Mouse (Mus musculus): Measurements from ENCODE around the gene Pde3a.

Gene Pde3a

DNA sequence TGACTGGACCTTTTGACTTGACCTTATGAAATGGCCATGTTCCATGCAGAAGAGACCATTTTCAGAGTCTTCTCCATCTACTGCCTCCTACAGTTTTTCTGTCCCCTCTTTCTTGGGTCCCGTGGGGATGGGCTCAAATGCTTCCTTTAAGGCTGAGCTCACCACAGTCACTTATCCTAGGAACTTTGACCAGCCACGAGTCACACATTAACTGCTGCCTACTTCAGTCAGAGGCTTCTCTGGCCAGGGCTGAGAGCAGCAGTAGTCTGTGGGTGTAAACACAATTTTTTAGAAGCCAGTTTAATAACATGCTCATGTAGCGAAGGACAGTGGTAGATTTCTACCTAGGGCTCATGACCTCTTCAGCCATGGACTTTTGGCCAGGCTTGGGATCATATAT lies 79.0 kb downstream of the Pde3a start:
- no peak for DNase-seq (ENCODE audit: low spot score)

DNA sequence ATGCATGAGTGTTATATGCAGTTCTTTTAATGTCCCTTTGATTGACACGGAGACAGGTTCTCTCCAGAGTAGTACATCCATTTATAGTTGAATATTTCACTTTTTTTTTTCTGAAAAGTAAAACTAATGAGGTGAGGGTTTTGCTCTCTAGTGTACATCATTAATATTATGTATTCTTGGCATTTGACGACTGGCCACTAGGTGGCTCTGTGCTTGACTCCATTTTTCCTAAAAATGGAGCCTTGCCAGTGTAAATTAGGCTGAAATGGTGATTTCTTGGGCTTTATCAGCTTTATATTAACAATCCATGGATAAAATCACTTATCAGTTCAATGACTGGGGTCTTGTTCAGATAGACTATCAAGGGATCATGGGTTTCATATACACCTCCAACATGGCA lies 82.4 kb downstream of the Pde3a start:
- DNase-seq (ENCODE audit: low spot score) = no peak

DNA sequence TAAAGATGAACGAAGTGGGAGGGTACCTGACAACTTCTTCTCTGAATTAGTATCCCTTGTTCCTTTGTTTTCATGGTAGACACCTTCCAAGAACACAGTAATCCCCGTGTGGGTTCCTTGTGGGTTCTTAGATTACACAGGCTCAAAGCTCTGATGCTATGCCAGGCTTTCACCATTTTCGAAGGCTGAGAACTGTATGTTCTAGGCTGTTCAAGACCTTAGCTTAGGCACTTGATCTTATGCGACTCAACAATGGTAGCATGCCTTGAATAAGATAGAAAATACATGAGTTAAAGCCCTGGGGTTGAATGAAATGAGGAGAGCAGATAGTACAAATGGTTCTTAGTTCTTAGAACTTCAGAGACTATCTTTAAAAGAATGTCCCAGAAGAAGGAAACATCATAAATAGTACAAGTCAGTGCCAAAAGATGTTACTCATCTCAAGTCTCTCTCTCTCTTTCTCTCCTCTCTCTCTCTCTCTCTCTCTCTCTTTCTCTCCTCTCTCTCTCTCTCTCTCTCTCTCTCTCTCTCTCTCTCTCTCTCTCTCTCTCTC lies 83.6 kb downstream of the Pde3a start:
- no peak for DNase-seq (ENCODE audit: low spot score)

DNA sequence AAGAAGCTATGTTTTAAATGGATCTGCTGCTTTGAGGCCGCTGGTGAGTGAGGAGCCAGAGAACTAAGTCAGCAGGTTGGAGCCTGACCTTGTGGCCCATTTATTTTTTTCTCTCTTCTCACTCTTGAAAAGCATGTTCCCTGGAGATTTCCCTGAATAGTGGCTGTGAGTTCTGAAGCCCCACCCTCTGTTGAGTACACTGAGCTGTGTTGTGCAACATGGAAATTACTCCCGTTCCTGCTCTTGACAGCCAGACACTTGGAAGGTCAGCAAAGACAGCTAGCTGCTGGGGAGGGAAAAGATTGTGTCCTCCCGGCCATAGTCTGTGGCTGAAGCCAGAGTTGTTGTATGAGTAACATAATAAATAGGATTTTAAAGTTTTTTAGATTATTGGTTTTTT lies 84.2 kb downstream of the Pde3a start:
- peak; percentile 87 for DNase-seq (ENCODE audit: low spot score)

DNA sequence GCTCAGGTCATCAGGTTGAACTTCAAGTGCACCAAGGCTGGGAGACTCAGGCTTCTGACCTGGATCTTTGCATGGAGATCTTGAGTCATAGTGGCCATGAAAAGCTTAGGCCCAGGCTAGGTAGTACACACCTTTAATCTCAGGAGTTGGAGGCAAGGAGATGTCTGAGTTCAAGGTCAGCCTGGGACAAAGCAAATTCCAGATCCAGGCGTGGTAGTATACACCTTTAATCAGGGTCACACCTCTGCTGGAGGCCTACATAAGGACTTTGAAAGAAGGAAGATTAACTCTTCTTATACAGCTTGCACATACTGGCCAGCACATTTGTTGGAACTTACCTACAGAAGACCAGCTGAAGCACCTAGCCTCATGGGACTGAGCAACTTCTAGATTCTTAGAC lies 86.8 kb downstream of the Pde3a start:
- DNase-seq (ENCODE audit: low spot score) = no peak

DNA sequence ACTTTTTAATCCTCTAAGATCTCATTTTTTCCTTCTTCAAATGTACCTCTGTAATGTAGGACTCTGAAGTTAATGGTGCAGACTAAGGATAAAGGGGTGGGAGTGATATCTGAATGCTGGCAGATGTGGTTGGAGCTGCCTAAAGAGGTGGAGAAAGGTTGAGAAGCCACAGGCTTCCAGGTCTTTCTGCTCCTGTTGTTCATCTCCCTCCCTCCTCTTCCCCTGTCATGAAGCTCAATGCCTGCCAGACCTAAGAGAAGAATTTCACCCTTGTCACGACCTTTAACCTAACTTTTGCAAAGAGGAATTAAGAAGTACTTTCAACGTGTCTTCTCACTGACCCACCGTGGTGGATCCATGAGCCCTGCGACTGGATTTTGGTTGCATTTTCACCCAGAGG lies 87.4 kb downstream of the Pde3a start:
- DNase-seq (ENCODE audit: low spot score) = no peak

DNA sequence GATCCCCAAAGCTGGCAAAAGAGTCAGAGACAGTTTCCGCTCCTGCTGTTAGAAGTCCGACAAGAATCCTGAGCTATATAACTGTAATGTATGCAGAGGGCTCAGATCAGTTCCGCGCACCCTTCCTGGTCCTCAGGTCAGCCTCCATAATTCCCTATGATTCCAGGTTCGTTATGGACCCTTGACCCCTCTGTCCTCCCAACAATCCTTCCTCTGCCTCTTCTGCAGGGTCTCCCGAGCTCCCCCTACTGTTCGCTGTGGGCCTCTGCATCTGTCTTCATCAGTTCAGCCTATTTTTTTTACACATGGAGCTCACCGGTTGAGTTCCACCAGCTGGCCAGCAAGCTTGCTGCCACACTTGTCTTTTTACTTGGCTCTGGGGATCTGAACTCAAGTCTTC lies 88.6 kb downstream of the Pde3a start:
- no peak for DNase-seq (ENCODE audit: low spot score)

DNA sequence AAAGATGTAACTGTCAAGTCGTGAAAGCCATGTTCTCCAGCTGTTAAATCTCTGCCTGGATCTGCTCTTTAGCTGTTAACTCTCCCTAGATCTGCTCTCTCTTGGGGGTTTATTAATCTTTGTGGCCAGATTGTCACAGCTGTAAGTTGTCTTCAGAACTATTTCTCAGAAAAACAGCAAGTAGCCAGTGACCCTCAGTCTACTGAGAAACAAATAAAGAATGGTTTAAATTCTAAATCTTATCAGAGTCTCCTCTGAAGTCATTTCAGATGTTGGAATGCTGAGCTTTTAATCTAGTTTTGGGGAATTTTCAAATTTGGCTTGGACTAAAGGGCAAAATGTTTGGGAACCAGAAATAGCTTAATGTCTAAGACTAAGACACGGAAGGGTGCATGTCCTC lies 92.3 kb downstream of the Pde3a start:
- DNase-seq (ENCODE audit: low spot score) = no peak

DNA sequence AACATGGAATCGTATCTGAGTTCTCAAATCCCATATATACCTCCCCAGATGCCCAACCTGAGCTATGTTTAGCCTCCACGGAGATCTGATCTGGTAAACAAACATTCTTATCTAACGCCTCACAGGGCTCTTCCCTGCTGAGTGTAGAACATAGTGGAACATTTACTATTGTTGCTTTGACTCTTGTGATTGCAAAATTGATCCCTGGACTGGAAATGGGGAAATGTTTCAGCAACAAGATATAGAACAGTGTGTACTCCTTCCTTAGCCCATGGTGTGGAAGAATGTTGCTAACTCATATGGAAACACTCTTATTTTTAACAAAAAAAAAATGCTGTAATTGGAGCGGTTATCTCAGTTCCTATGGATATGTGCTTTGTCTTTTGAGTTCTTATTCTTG lies 98.8 kb downstream of the Pde3a start:
- no peak for DNase-seq (ENCODE audit: low spot score)

DNA sequence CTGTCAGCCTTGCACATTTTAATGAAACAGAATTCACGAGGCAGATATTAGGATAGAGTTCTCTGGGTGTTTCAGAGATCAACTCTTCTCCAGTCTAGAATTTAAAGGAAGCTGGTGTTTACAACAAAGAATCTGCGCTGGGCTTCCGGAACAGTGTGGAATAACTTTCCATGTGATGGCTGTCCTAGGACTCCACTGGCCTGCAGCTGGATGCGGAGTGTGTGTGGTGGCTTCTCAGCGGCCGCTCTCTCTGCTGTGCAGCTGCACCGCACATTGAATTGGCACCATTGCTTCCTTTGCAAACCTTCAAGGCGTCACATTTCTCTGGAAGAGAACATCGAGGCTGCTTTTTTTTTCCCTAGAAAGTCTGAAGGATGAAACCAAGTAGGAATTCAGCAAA lies 99.5 kb downstream of the Pde3a start:
- DNase-seq (ENCODE audit: low spot score) = peak; percentile 37

DNA sequence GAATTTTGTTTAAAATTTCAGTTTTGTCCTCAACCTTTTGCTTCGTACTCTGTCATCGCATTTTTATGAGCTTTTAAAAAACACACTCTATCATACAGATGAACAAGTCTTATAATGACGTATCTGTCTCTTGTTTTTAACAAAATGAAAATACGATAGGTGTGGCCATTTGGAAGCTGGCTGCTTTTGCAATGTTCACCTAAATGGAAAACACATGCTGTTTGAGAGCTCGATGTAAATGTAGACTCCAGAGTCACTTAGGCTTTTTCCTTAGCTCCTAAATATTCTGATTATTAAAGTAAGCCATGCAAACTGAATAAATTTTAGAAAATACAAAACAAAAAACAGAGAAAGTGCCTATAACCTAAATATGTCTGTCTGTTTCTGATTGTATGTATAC lies 101.2 kb downstream of the Pde3a start:
- no peak for DNase-seq (ENCODE audit: low spot score)

DNA sequence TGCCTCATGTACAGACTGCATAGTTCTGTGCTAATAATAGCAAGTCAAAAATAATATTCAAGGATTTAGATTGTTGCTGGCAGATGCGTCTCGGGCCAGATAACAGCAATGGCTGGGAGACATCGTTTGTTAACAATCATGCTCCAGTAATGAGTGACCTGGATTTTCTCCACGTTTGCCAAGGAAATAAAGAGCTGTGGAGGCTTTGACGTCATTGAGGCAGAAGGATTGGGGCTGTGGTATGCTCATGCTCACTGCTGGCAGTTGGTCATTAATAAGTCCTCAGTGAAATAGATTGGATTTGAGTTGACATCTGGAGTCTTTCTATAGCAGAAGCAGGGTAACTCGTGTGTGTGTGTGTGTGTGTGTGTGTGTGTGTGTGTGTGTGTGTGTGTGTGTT lies 103.2 kb downstream of the Pde3a start:
- DNase-seq (ENCODE audit: low spot score) = no peak

DNA sequence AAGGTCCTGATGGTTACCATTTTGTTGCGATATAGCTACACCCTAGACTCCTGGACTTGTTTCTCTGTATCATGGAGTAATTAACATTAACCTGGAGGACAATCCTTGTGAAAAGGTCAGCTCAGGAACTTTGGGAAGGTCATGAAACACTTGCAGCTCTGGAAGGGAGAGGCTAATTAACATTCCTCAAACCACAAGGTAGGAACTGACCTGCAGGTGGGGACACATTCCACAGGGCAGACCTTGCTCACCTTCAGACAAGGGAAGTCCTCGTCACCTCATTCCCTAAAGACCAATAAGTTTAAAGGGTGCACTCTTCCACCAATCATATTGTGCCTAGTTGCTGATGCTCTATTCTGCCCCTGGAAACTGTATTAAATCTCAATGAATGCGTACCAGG lies 114.6 kb downstream of the Pde3a start:
- DNase-seq (ENCODE audit: low spot score) = no peak

DNA sequence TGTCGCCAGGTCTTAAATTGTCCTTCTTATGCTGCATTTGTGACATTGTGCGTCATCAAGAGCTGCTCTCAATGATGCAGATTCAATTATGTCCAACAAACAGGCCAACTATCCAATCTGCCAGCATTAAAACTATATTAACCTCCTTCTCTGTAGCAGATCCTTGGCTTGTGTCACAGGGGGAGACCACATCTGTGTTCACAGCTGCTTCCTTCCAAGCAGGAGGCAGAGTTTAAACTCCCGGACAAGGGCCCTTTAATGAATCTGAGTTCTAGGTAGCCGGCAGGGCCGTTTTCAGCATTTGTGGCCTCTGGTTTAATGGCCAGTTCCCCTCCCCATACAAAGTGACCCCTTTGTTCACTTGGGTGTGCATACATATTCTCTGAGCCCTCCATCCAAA lies 118.0 kb downstream of the Pde3a start:
- DNase-seq (ENCODE audit: low spot score) = no peak

DNA sequence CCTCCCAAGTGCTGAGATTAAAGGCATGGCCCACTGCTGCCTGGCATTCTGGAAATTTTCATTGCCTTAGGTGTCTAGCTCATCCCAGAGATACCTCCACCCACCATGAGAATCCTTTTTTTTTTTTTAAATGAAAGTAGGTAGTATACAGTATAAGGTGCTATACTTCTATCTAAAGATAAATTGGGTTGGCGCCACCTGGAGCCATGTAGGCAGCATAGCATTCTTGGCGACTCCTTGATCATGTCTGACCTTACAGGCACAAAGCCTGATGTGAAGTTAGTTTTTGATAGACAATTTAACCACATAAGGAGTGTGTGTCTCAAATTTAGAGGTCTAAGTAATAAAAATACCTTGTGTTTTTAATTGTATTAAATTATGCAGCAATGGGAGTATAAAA lies 123.6 kb downstream of the Pde3a start:
- no peak for DNase-seq (ENCODE audit: low spot score)

DNA sequence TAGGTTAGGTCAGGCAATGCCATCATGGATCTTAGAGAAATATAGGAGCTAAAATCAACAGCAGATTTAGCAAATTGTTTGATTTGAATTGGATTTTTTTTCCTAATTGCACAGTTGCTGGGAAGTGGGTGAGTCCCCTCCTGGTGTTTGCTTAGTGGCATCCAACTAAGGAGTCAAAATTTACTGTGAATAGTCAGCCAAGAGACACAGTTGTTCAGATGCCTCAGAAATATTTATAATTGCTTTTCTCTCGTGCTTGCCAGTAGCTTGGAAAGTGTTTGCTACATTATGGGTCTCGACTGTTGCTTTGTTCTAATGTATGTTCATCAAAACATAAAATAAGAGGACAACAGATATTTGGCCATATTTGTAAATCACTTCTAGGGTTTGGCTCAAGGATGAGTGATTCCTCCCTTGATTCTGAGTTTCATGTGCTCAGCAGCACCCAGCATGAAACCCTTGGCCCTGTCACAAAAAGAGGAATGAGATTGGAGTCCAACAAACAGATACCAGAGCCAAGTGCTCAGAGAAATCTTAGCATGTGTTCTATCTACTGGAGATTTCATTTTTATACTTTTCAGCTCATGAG lies 125.5 kb downstream of the Pde3a start:
- DNase-seq (ENCODE audit: low spot score) = no peak

DNA sequence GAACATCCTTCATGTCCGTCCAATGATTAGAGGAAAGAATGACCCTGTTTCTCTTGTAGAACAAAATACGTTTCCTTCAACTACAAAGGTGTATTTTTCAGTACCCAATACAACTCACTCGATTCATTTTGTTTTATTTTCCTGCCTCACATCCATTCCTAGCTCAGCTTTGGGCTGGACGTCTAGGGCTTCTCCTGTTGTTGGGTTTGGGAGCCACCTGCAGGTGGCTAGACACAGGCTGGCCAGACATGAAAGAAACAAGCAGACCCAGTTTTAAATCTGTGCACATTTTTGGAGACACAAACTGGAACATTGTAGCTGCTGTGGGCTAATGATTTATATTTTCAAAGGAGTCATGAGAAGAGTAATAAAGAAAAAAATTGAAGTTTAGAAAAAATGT lies 126.1 kb downstream of the Pde3a start:
- DNase-seq (ENCODE audit: low spot score) = no peak

DNA sequence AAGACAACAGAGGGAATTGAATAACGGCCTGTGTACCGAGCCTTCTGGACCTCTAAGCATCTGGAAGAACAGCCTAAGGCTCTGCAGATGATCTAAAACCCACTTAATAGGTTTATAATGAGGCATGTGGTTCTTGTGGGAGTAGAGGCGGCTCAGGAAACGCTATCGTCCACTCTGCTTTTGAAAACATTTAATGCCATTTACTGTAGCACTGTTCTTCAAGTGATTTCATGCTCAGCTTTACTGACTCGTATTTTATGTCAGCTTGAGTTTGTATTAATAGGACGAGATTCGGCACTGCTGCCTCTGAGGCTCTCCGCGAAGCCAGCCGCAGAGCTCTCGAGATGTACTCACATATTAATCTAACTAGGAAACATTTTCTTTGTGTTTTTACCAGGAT lies 131.9 kb downstream of the Pde3a start:
- no peak for DNase-seq (ENCODE audit: low spot score)

DNA sequence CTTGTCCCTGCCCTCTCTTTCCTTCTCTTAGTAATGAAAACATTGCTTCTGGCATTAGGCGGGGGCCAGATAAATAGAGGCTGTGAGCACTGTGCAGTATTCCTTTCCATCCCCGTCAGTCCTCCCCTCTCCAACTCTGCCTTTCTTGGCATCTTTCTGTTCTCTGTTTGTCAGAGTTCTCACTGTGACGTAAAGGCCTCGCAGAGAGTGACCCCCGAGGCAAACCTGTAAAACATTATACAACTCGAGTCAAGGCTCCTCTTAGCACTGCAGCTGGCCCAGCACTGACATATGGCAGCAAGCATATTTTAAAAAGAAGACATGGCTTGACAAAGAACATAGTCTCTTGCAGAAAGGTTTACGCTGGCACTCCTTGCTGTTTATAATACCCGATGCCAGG lies 132.4 kb downstream of the Pde3a start:
- peak; percentile 13 for DNase-seq (ENCODE audit: low spot score)

DNA sequence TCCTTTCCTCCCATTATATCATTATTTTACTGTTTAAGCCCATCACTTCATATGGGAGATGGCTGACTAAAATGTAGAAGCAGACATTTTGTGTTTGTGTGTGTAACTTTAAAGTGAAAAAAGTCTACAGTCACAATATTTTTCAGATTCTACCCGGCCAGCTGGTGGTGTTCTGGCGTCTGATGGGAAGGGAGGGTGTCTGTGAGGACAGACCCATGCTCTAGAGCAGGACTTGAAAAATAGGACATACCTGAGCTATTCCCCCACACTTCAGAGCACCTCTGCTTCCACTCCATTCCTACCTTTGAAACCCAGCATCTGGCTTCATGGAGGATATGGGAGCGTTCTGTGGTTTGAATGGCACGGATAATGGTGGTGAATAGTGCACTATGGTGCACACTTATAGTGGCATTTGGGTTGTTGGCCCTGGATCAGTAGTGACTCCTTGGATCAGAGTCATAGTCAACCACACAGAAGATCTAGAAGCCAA lies 132.9 kb downstream of the Pde3a start:
- DNase-seq (ENCODE audit: low spot score) = no peak

DNA sequence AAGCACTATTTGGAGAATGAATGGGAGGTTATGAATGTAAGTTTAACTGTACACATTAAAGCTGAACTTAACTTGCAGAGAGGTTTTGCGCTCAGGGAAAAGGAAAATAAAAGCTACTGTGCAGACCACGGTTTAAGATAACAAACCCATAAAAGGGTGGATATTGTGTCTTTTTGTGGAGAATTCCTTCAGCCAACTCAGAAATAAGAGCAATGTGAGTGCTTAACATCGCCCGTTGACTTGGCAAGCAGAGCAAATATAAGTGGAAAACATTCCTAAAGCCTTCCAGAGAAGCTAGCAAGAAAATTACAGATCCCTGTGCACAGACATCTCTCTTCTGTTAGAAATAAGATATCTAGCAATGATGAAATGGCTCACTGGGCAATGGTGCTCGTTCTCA lies 139.0 kb downstream of the Pde3a start:
- no peak for DNase-seq (ENCODE audit: low spot score)

DNA sequence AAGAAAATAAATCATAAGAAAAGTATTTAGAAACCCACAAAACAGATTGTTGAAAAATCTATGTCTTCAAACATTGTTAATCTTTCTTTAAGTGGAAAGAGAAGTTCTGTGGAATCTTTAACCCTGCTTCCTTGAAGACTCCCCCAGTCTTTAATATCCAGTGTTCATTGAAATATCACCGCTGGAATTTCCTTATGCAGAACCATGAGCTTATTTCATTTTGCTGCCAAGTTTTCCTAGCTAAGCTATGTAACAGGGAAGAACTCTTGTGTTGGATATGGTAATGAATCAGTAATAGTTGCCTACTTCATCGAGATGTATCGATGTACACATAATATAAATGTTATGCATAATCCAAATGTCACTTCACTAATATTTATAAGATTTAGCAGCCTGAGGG lies 146.9 kb downstream of the Pde3a start:
- no peak for DNase-seq (ENCODE audit: low spot score)

DNA sequence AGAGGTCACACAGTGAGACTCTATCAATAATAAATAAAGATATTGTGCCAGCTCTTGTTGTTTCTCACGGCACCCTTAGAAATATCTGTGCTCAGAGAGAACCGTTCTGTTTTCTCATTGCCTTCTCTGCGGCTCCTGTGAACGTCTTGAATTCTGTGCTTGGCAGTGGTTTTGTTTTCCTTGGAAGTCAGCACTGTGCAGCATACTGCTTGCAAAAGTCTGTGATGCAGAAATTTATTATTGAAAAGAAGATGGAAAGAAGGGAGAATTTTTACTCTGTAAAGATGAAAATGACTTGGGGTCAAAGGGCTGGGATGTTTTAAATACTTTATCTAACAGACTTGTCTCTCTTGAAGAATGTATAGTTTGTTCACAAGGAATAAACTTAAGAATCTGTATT lies 150.3 kb downstream of the Pde3a start:
- no peak for DNase-seq (ENCODE audit: low spot score)

DNA sequence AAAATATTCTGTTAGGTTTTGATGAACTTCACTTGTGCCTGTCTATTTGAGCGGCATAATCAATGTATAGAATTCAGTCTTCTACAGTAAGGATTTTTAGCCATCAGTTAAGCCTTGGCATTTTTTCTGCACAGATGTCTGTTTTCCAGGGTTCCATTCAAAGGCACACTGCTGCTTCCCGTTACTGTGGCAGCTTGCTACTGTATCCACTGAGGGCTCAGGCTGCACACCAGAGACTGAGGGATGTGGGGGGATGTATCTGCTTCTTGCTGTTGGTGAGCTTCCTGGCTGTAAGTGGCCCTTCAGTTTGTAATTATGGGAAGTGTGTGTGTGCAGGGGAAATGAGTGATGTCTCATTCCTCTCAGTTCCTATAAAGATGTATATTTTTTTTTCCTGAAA lies 154.9 kb downstream of the Pde3a start:
- no peak for DNase-seq (ENCODE audit: low spot score)

DNA sequence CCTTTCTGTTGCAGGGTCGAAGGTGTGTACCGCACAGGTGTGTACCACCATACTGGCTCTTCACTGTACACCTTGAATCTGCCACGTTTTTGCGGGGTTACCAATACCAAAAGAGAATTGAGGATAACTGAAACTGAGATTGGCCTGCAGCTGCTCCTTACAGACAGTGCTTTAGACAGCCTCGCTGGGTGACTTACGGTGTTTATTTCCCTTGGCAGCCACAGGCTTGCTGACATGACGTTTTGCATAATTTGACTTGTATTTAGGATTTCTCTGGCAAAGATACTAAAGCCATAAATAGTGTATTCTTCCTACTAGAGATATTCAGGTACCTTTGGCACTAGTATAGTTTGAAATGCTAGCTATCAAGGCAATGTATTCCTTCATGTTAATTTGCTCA lies 155.6 kb downstream of the Pde3a start:
- no peak for DNase-seq (ENCODE audit: low spot score)
